Mouse (Mus musculus) MEL (cell line): ENCODE measurements at regions not wholly inside any gene's neighbourhood (a gene's known extent, or its start where the extent isn't known, plus 50 kb on each side); places are given as distances from the start of the nearest gene placed in this dataset.

Experiments used
- DNase-seq: peaks from one replicate; pipeline ENCODE4 v3.0.0; 2011; ENCODE audit warnings: low read depth, low spot score
- H3K27ac ChIP-seq: 2 replicates; pipeline ENCODE4 v1.5.1; 2012; ENCODE audit warnings: low read depth, mild to moderate bottlenecking, control low read depth, low read length, moderate library complexity; ENCODE audit not compliant: control insufficient read depth
- H3K27me3 ChIP-seq, 2 experiments: fragments of 150-350 bp in 1 of 2; sonication (generic) in 1 of 2; 2 replicates each; pipeline ENCODE4 v1.6.1; 2012; ENCODE audit warnings: low read length in 2 of 2, mild to moderate bottlenecking in 2 of 2, improper control_type of control experiment in 1 of 2, moderate library complexity in 1 of 2; ENCODE audit not compliant: insufficient read depth in 2 of 2, control insufficient read depth in 1 of 2
- H3K36me3 ChIP-seq, 2 experiments: 2 replicates each; pipeline ENCODE4 v1.6.1; 2012 to 2014; ENCODE audit warnings: low read length in 2 of 2, improper control_type of control experiment in 1 of 2, inconsistent platforms in 1 of 2, mild to moderate bottlenecking in 1 of 2; ENCODE audit not compliant: insufficient read depth in 2 of 2, control insufficient read depth in 1 of 2
- H3K4me1 ChIP-seq, 2 experiments: fragments of 150-350 bp in 1 of 2; sonication (generic) in 1 of 2; 2 replicates each; pipeline ENCODE4 v1.6.1; 2012; ENCODE audit warnings: low read length in 2 of 2, improper control_type of control experiment in 1 of 2, mild to moderate bottlenecking in 1 of 2; ENCODE audit not compliant: insufficient read depth in 2 of 2, control insufficient read depth in 1 of 2
- H3K4me3 ChIP-seq, 2 experiments: fragments of 150-350 bp in 1 of 2; sonication (generic) in 1 of 2; 2 replicates each; pipeline ENCODE4 v1.5.1; 2012; ENCODE audit warnings: low read depth in 2 of 2, low read length in 2 of 2, mild to moderate bottlenecking in 2 of 2, moderate library complexity in 2 of 2, control low read depth in 1 of 2, improper control_type of control experiment in 1 of 2; ENCODE audit not compliant: control insufficient read depth in 1 of 2, insufficient read depth in 1 of 2
- H3K79me2 ChIP-seq: 2 replicates; pipeline ENCODE4 v1.6.1; 2012; ENCODE audit warnings: mild to moderate bottlenecking, low read length, moderate library complexity; ENCODE audit not compliant: control insufficient read depth, poor library complexity, insufficient read depth
- H3K9ac ChIP-seq: 2 replicates; pipeline ENCODE4 v1.6.1; 2012; ENCODE audit warnings: low read depth, mild to moderate bottlenecking, control low read depth, low read length, moderate library complexity; ENCODE audit not compliant: control insufficient read depth, poor library complexity, severe bottlenecking
- H3K9me3 ChIP-seq: fragments of 150-350 bp; sonication (generic); replicated peaks from 2 replicates; pipeline ENCODE4 v1.6.1; 2012; ENCODE audit warnings: mild to moderate bottlenecking, low read length, improper control_type of control experiment, moderate library complexity; ENCODE audit not compliant: insufficient read depth
- CTCF ChIP-seq, 3 experiments: IDR thresholded peaks in 2 of 3; conservative IDR thresholded peaks in 1 of 3; 2 replicates each; pipeline ENCODE4 v1.5.1; 2011 to 2012; ENCODE audit warnings: low read length in 3 of 3, low read depth in 2 of 3, mild to moderate bottlenecking in 2 of 3, improper control_type of control experiment in 1 of 3, inconsistent platforms in 1 of 3, mixed read lengths in 1 of 3, moderate library complexity in 1 of 3; ENCODE audit not compliant: control insufficient read depth in 1 of 3, insufficient read depth in 1 of 3, poor library complexity in 1 of 3, severe bottlenecking in 1 of 3
- E2F4 ChIP-seq: IDR thresholded peaks from 2 replicates; pipeline ENCODE4 v1.6.1; 2011; ENCODE audit warnings: low read depth, low read length, improper control_type of control experiment, borderline replicate concordance
- ETS1 ChIP-seq: IDR thresholded peaks from 2 replicates; pipeline ENCODE4 v1.6.1; 2012; ENCODE audit warnings: low read depth, mild to moderate bottlenecking, inconsistent platforms, low read length, improper control_type of control experiment, moderate library complexity
- GABPA ChIP-seq: IDR thresholded peaks from 2 replicates; pipeline ENCODE4 v1.6.1; 2012; ENCODE audit warnings: low read depth, mild to moderate bottlenecking, inconsistent platforms, low read length, improper control_type of control experiment, moderate library complexity
- GATA1 ChIP-seq: IDR thresholded peaks from 2 replicates; pipeline ENCODE4 v1.6.1; 2011; ENCODE audit warnings: low read depth, low read length, improper control_type of control experiment
- HCFC1 ChIP-seq: IDR thresholded peaks from 2 replicates; pipeline ENCODE4 v1.6.1; 2012; ENCODE audit warnings: low read depth, mild to moderate bottlenecking, inconsistent platforms, low read length, improper control_type of control experiment, moderate library complexity
- JUND ChIP-seq: IDR thresholded peaks from 2 replicates; pipeline ENCODE4 v1.6.1; 2011; ENCODE audit warnings: low read depth, mild to moderate bottlenecking, improper control_type of control experiment, low read length
- KAT2A ChIP-seq: conservative IDR thresholded peaks from 2 replicates; pipeline ENCODE4 v1.6.1; 2012; ENCODE audit warnings: low read depth, low read length, improper control_type of control experiment, inconsistent platforms
- MAFK ChIP-seq: IDR thresholded peaks from 2 replicates; pipeline ENCODE4 v1.6.1; 2011; ENCODE audit warnings: low read depth, mild to moderate bottlenecking, low read length, improper control_type of control experiment, borderline replicate concordance
- MYB ChIP-seq: IDR thresholded peaks from 2 replicates; pipeline ENCODE4 v1.6.1; 2011; ENCODE audit warnings: mild to moderate bottlenecking, low read depth, low read length, improper control_type of control experiment
- POLR2A ChIP-seq, 2 experiments: IDR thresholded peaks; 2 replicates each; pipeline ENCODE4 v1.6.1; 2011 to 2012; ENCODE audit warnings: low read length in 2 of 2, mild to moderate bottlenecking in 2 of 2, control low read depth in 1 of 2, improper control_type of control experiment in 1 of 2, low read depth in 1 of 2, moderate library complexity in 1 of 2; ENCODE audit not compliant: control insufficient read depth in 1 of 2, insufficient read depth in 1 of 2, poor library complexity in 1 of 2
- SIN3A ChIP-seq: IDR thresholded peaks from 2 replicates; pipeline ENCODE4 v1.6.1; 2012; ENCODE audit warnings: low read length, improper control_type of control experiment, inconsistent platforms
- TCF12 ChIP-seq: IDR thresholded peaks from 2 replicates; pipeline ENCODE4 v1.6.1; 2014; ENCODE audit warnings: low read depth, mild to moderate bottlenecking, inconsistent platforms, low read length, improper control_type of control experiment, moderate library complexity
- USF2 ChIP-seq, 2 experiments: IDR thresholded peaks; 2 replicates each; pipeline ENCODE4 v1.6.1; 2011 to 2012; ENCODE audit warnings: improper control_type of control experiment in 2 of 2, low read length in 2 of 2, borderline replicate concordance in 1 of 2, inconsistent platforms in 1 of 2, low read depth in 1 of 2, mild to moderate bottlenecking in 1 of 2; ENCODE audit not compliant: insufficient read depth in 1 of 2
- ZC3H11A ChIP-seq: IDR thresholded peaks from 2 replicates; pipeline ENCODE4 v1.6.1; 2012; ENCODE audit warnings: low read depth, mild to moderate bottlenecking, inconsistent platforms, low read length, improper control_type of control experiment
- ZKSCAN1 ChIP-seq: IDR thresholded peaks from 2 replicates; pipeline ENCODE4 v1.6.1; 2012; ENCODE audit warnings: low read depth, mild to moderate bottlenecking, inconsistent platforms, low read length, improper control_type of control experiment, moderate library complexity

DNA sequence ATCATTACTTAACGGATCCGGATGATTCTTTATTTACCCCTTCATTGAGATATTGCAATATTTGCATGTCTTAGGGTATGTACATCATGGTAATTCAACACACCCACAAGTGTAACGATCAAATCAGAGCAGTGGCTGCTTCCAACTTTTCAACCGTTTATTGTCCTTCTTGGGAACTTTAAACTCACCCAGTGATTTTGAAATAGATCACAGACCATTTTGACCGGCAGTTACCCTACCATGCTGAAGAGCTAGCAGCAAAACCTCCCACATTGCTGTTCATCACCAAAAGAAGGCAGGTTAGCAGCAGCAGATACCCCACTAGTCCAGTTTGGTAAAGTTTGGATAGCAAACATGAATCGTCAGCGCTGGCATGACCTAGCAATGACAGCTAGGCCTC lies 130.2 kb upstream of the Nfe2l3 start:
- Histone ChIP-seq H3K4me3 (no peak overlapping the region), H3K27me3 (peaks cover 2 to 10% of the 10 kb centered on the region in 2 experiments), H3K9ac (no peak overlapping the region), H3K4me1 (no peaks in the 10 kb centered on the region), H3K79me2 (no peaks in the 10 kb centered on the region), H3K36me3 (no peaks in the 10 kb centered on the region), H3K9me3 (no peaks in the 10 kb centered on the region), H3K27ac (no peak overlapping the region)
- no peak for TF ChIP-seq CTCF (IDR thresholded peaks at IDR 0.05 in 2 of 3, conservative IDR thresholded peaks at IDR 0.05 in 1 of 3; ENCODE audit: control insufficient read depth in 1 of 3, insufficient read depth in 1 of 3, low read depth in 2 of 3, low read length in 3 of 3, poor library complexity in 1 of 3, severe bottlenecking in 1 of 3)
- no peak for TF ChIP-seq JUND
- no peak for DNase-seq

DNA sequence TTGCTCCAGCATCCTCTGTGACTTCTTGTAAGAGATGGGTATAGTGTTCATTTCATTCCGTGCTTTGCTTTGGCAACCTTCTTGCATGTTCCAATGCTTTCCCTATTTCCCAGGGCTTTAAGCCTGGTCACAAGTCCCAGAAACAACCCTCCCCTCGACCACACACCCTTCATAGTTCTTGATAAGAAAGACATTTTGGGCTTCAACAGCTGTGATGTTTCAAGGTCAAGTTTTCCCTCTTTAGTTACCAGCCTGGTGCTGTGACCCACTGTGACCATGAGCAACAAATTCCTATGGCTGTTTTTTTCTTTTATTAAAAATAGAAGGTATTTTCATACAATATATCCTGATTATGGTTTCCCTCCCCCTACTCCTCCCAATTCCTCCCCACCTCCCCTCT lies 114.1 kb upstream of the Nfe2l3 start:
- Histone ChIP-seq H3K79me2 (no peaks in the 10 kb centered on the region), H3K27ac (no peak overlapping the region), H3K4me1 (no peaks in the 10 kb centered on the region), H3K9ac (no peak overlapping the region), H3K27me3 (peaks cover 6% of the 10 kb centered on the region in 2 experiments; a peak in 3 of 4 replicates), H3K9me3 (no peaks in the 10 kb centered on the region), H3K36me3 (no peaks in the 10 kb centered on the region)
- DNase-seq = no peak
- no peak for TF ChIP-seq E2F4
- TF ChIP-seq KAT2A = no peak
- TF ChIP-seq USF2 (IDR thresholded peaks at IDR 0.05; ENCODE audit: borderline replicate concordance in 1 of 2, insufficient read depth in 1 of 2, low read depth in 1 of 2, low read length in 2 of 2) = no peak
- no peak for TF ChIP-seq MAFK
- no peak for TF ChIP-seq ZC3H11A
- no peak for TF ChIP-seq GATA1
- TF ChIP-seq, all 39 proteins: peak for 0
- H3K4me3 ChIP-seq = no peak overlapping the region

DNA sequence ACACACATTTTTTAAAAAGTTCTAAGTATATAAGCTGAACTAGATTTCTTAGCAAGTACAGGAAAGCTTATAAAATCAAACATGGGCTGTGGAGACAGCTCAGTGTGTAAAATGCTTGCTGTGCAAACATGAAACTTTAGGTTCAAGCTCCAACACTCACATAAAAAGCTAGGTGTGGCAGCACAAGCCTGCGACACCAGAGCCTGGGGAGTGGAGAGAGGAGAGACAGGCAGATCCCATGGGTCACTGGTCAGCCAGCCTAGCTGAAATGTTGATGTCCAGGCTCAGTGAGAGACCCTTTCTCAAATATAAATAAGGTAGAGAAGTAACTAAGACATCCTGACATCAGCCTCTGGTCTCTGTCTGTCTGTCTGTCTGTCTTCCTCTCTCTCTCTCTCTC lies 112.5 kb upstream of the Nfe2l3 start:
- no peaks in the 10 kb centered on the region for H3K4me1 ChIP-seq

More for the DNA sequence above, 112.5 kb upstream of the Nfe2l3 start:
- no peak for DNase-seq
- Histone ChIP-seq H3K9me3 (no peaks in the 10 kb centered on the region), H3K79me2 (no peaks in the 10 kb centered on the region), H3K4me3 (no peak overlapping the region), H3K36me3 (no peaks in the 10 kb centered on the region), H3K9ac (no peak overlapping the region), H3K27me3 (peaks cover 8 to 15% of the 10 kb centered on the region in 2 experiments), H3K27ac (no peak overlapping the region)
- TF ChIP-seq GABPA = no peak
- no peak for TF ChIP-seq SIN3A
- no peak for TF ChIP-seq TCF12
- no peak for TF ChIP-seq E2F4
- TF ChIP-seq ZKSCAN1 = no peak
- TF ChIP-seq POLR2A (IDR thresholded peaks at IDR 0.05; ENCODE audit: control insufficient read depth in 1 of 2, insufficient read depth in 1 of 2, low read depth in 1 of 2, low read length in 2 of 2, poor library complexity in 1 of 2) = no peak
- TF ChIP-seq HCFC1 = no peak
- TF ChIP-seq ETS1 = no peak
- no peak for TF ChIP-seq MYB
